Mouse (Mus musculus): ENCODE measurements at regions not wholly inside any gene's neighbourhood (a gene's known extent, or its start where the extent isn't known, plus 50 kb on each side); places are given as distances from the start of the nearest gene placed in this dataset.

- no peak for TF ChIP-seq POLR2A (IDR thresholded peaks at IDR 0.05; ENCODE audit: insufficient read depth, low read depth, low read length)
- no peak for TF ChIP-seq CTCF (IDR thresholded peaks at IDR 0.05; ENCODE audit: insufficient read depth, low read depth, low read length)
Observed at GRCm38 (mm10) chr4:95209322-95210119, 157.5 kb upstream of the Jun start.

Measured in olfactory bulb, adult 2 months (tissue).